Mouse (Mus musculus): Measurements from ENCODE around the gene Btaf1. TPM values are rescaled to one million over a fixed set of nuclear protein-coding genes. Genes with fewer than 3 reads are reported as not detected.
A peak's percentile ranks its signal among the peaks of the same experiment; 100 is the strongest.

The Btaf1 gene
- 10 to 100 TPM; 21.6 to 25.0 TPM for total RNA-seq (2021)

DNA sequence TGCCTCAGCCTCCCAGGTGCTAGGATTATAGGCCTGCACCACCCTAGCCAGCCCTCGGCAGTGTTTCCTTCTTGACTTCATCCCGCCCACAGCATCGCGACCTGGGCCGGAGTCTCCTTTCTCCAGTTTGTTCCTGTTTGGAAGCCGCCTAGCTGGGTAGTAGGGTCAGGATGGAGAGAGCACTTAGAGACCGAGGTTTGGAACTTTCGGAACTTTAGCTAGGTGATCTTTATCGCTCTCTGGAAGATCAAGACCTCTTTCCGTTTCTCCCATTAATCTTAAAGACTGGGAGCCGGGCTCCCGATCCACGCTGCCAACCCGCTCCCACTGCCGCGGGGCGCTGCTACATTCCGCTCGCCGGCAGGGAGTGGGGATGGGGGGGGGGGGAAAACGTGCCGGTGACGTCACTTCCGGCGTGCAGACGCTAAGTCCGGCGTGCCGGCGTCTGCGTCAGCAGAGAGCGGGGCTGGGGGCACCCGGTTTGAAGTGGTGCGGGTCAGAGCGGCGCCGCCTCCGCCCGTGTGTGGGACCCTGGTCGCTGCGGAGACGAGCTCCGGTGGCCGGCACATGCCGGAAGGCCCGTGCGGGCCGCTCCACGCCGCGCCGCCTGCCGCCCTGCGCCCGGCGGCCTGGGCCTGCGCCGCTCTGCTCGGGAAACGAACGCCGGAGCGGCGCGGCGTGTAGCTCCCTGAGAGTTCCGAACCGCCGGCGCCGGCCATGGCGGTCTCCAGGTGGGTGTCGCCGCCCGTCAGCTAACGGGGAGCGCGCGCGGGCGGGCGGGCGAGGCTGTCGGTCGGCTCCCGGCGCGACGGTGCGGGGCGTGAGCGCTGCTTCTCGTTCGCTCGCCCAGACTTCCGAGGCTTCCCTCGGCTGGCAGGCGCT lies at the start of gene Btaf1:
Gene Btaf1 (plus strand): TSS at position 409 of the 882 bp plus-strand sequence.
- intact Hi-C loops (cut with DNase I): loop anchor here (5.0 kb wide), 1 partner anchor 341 kb away; no protein-coding TSS in a partner anchor
- peak; percentile 69 to 93 for DNase-seq (ENCODE audit: extremely low spot score in 1 of 2, low spot score in 2 of 2)

DNA sequence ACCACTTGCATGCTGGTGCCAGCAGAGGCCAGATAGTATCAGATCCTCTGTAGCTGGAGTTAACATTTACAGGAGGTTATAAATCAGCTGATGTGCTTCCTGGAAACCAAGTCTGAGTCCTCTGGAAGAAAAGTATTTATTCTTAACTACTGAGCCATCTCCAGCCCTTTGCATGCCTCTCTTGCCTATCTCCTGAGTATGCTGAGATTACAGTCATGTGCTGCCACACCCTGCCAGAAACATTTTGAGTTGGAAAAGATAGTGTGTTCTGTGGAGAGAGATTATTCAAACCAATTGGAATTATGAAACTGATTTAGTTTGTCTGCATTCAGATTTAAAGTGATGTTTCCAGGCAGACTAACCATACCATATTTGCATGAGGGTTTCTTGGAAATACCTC lies 48.5 kb upstream of the Btaf1 start:
- intact Hi-C loops (cut with DNase I): no loop called here
- DNase-seq (ENCODE audit: extremely low spot score in 1 of 2, low spot score in 2 of 2): no peak

DNA sequence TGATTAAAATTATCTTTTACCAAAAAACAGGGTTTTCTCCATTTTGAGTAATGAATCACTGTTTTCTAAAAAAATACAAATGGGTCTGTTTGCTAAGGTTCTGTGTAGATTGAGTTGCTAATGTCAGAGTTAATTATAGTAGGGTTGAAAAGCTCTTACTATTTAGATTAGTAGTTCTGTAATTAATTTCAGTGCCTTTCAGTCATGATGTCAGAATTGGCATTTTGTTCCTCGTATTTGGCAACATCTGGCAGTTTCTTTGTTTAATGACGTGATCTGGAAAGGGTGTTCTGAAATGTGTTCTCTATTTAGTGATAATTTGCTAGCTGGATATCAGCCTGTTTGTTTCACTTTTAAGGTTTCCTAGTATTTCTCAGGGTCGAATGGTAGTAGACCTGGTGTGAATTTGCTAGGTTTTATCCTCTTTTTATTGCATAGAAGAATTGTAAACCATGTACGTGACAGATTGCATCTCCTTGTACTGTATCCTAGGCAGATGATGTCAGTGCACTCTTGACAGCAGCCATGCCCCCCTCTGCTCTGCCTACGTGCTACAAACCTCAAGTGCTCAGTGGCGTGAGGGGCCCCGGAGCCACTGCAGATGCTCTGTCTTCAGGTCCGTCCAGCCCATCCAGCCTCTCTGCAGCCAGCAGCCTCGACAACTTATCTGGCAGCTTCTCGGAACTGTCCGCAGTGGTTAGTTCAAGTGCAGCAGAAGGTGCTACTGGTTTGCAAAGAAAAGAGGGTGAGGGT lies 47.0 kb upstream of the Btaf1 start:
- DNase-seq (ENCODE audit: extremely low spot score in 1 of 2, low spot score in 2 of 2): no peak
- intact Hi-C loops (cut with DNase I): no loop called here

DNA sequence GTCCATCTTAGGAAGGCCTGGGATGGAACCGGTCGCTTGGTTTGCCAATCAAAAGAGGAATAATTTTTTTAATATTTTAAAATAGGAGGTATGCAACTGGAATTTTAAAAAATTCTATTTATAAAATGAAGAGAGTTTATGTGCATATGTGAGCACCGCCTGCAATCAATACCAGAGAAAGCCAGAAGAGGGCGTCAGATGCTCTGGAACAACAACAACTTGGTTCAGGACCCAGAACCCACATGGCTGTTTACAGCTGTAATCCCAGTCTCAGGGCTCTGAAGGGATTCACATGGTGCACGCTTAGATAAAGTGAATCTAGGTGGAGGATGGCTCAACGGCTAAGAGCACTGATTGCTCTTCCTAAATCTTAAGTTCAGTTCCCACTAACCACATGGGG lies 42.8 kb upstream of the Btaf1 start:
- DNase-seq (ENCODE audit: extremely low spot score in 1 of 2, low spot score in 2 of 2): peak in 1 of 2 experiments; percentile 38
- intact Hi-C loops (cut with DNase I): no loop called here

DNA sequence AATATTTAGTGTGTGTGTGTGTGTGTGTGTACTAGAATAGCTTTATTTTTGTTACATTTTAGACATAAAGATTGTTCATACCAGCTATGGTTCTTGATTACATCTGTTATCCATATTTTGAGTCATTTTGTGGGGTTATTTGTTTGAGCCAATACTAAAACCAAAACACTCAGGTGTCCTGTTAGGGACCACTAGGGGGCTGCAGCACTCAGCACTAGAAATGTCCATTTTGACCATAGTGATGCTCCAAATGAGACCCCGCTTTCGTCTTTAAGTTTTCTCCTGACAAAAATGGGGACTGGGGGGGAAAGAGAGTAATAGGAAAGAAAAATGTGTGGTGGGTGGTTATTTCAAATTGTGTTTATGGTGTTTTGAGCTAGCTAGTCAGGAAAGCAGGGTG lies 39.6 kb upstream of the Btaf1 start:
- intact Hi-C loops (cut with DNase I): loop anchor here (5.0 kb wide), 1 partner anchor 36 kb away; no protein-coding TSS in a partner anchor
- DNase-seq (ENCODE audit: extremely low spot score in 1 of 2, low spot score in 2 of 2): no peak

DNA sequence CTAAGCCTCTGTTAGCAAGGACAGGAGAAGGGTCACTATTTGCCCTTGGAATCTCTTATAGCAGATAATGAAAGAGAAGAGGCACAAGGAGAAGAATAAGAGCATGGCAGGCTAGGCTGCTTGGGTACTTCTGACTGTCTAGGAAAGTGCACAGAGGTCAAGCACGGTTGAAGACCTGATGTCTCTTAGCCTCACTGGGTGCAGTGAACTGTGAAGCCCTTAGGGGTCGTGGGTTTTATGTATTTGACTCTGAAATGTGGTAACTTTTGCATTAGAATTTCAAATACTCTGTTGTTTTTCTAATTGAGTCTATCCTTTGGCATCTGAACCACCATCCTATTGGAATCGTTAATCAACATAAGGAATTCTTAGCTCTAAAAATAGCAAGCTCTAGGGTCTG lies 38.2 kb upstream of the Btaf1 start:
- intact Hi-C loops (cut with DNase I): loop anchor here (5.0 kb wide), 1 partner anchor 35 kb away; no protein-coding TSS in a partner anchor
- no peak for DNase-seq (ENCODE audit: extremely low spot score in 1 of 2, low spot score in 2 of 2)

DNA sequence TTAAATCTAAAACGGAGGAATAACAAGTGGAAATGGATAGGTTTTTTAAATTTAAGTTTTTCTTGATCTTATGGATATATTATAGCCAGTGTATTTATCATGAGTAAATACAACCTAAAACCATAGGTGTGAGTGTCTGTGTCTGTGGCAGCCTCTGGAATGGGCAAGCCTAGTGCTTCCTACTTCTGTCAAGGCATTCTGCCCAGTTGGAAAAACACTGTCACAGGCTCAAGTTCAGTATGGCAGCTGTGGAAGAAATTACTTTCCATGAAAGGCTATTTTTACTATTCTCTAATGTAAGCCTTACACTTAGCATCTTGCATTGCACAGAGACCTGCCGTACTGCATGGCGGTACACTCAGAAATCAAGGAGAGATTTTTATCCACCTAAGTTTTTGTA lies 34.1 kb upstream of the Btaf1 start:
- DNase-seq (ENCODE audit: extremely low spot score in 1 of 2, low spot score in 2 of 2): no peak
- intact Hi-C loops (cut with DNase I): loop anchor here (5.0 kb wide), 1 partner anchor 39 kb away; no protein-coding TSS in a partner anchor

DNA sequence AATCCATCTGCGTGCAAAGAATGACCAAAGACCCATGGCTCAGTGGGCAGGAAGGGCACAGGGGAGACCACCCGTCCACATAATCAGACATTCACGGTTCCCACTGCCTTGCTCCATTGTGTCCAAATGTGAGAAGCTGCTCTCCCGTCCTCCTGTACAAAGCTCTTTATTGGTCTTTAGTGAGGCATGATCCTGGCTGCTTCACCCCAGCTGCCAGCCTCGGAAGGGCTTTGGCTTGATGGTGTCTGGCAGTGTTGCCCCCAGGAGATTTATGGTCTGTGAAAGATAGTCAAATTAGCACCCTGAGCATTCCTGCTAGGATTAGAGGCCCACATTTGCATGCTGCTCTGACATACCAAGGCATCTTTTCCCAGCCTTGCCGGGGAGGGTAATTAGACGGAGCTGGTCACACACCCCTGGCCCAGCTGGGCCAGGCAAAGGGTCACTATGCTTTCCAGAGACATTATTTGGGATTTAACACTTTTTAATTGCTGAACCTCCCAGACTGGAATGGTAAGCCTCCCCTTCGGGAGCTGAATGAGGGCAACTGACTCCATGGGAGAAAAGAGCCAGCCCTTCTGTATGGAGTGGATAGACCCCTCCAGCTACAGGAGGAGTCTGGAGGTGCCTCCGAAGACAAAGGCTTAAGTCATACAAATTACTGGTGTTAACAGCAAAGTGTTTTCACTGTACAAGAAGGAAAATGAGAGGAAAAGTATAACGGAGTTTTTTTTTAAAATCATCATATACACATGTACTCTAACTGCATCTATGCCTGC lies 28.9 kb upstream of the Btaf1 start:
- DNase-seq (ENCODE audit: extremely low spot score in 1 of 2, low spot score in 2 of 2): no peak
- intact Hi-C loops (cut with DNase I): no loop called here

DNA sequence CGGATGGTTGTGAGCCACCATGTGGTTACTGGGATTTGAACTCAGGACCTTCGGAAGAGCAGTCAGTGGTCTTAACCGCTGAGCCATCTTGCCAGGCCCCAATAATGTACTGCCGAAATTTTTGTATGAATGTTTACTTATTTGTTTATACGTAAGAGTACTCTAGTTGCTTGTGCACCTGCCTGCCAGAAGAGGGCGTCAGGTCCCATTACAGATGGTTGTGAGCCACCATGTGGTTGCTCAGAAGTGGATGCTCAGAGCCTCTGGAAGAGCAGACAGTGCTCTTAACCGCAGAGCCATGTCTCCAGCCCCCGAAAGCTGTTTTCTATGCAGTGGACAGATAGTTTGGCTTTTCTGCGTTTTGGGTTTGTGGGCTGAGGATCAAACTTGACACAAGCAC lies 28.1 kb upstream of the Btaf1 start:
- peak in 1 of 2 experiments; percentile 65 for DNase-seq (ENCODE audit: extremely low spot score in 1 of 2, low spot score in 2 of 2)
- intact Hi-C loops (cut with DNase I): no loop called here

DNA sequence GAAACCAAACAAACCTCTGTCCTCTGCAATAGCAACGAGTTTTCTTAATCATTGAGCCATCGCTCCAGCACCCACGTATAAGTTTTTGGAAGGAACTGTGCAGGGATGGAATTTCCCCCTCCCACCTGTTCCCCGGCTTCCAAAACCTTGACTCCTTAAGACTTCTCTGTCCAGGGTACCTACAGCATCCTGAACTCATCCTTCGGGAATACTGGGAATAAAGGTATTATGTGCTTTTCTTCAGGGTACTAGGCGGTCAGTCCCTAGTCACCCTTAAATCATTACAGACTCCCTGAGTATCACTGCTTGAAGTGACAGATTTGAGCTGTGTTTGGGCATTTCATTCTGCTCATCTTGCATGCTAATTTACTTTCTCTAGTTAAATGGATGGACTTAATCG lies 22.5 kb upstream of the Btaf1 start:
- intact Hi-C loops (cut with DNase I): no loop called here
- no peak for DNase-seq (ENCODE audit: extremely low spot score in 1 of 2, low spot score in 2 of 2)

DNA sequence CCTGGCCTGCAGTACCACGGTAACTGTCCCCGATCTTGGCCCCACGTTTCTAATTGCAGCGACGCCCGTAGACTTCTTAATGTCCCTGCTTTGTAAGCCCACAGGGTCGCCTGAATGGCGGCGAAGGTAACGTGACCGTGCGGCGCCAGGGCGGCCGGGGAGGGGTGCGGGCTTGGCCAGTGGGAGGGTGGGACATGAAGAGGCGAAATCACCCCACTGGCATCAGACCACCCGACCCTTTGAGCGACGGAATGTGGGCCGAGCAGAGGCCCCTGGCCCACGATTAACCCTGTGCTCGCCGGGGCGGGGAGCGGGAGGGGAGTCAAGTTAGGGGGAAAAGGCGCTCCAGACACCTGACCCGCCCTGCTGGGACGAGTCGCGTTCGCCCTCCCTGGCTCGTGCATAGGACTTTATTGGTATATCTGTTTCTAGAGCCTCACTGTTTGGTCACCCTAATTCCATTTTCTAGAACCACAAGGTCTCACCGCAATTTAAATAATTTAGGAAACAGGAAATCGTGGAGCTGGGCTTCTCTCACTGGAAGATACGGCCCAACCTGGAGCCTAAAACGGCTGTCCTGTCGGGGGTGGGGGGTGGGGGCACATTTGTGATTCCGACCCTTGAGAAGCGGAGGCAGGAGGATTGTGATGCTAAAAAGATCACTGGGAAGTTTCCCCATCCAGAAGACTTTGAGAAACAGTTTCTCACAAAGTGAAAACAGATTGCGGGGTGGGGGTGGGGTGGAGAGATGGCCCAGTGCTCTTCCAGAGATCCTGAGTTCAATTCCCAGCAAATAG lies 21.5 kb upstream of the Btaf1 start:
- peak; percentile 59 to 76 for DNase-seq (ENCODE audit: extremely low spot score in 1 of 2, low spot score in 2 of 2)
- intact Hi-C loops (cut with DNase I): no loop called here

DNA sequence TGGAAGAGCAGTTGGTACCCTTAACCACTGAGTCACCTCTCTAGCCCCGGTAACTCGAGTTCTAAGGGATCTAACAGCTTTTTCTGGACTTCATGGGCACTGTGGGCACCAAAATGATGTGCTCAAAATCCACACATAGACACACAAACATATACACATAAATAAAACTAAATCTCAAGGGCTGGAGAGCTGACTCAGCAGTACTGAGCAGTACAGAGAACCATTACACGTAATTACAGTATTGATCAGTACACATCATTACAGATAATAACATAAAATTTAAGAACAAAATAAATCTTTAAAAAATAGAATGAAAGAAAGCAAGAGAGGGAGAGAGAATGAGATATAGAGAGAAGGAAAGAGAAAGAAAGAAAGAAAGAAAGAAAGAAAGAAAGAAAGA lies 16.7 kb upstream of the Btaf1 start:
- DNase-seq (ENCODE audit: extremely low spot score in 1 of 2, low spot score in 2 of 2): no peak
- intact Hi-C loops (cut with DNase I): no loop called here

DNA sequence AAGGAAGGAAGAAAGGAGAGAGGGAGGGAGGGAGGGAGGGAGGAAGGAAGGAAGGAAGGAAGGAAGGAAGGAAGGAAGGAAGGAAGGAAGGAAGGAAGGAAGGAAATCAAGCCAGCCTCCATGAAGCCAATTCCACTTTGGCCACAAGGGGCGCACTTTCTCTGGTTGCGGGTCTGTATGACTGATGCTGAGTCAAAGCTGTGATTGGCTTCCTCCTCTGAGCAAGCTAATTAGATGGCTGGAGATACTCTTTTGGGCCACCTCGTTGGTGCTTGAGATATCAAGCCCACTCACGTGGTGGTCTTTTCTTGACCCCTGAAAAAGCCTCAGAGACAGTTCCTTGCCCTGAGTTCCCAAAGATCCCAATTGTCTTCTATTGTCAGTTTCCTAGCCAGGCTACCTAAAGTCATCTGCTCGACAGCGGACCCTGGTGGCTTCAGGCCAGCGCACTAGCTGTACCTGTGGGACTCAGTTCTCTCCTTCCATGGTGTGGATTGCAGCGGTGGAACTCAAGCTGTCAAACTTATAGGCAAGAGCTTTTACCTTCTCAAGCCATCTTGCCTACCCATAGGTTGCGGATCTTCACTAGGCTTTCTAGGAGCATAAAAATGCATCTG lies 16.1 kb upstream of the Btaf1 start:
- intact Hi-C loops (cut with DNase I): no loop called here

DNA sequence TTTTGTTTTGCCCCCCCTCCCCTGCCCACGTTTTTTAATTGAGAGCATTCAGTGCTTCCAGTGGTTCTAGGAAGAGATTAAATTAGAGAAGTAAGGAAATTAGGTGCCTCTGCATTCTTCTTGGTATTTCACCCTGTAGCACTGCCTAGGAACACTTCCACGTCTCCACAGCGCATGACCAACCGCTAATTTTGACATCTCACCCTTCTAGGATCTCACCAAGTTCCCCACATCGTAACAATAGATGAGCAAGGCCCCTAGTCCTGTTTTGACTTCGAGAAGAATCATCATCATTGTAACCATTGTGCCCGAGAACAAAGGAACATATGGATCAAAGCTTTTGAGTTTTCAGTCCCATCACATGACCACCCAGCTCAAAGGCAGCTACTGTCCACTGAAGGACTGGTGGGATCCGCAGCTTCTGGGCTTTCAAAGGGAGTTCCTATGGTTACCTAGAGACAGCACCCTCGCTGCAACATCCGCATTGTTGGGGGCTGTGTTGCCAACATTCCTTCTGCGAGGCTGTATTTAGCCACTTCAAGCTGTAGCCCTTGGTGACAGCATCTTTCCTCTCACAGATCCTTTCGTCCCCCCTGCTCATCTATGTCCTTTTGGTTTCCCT lies 15.3 kb upstream of the Btaf1 start:
- intact Hi-C loops (cut with DNase I): no loop called here
- peak; percentile 65 to 67 for DNase-seq (ENCODE audit: extremely low spot score in 1 of 2, low spot score in 2 of 2)

More for the DNA sequence above, 16.1 kb upstream of the Btaf1 start:
- peak in 1 of 2 experiments; percentile 77 for DNase-seq (ENCODE audit: extremely low spot score in 1 of 2, low spot score in 2 of 2)

DNA sequence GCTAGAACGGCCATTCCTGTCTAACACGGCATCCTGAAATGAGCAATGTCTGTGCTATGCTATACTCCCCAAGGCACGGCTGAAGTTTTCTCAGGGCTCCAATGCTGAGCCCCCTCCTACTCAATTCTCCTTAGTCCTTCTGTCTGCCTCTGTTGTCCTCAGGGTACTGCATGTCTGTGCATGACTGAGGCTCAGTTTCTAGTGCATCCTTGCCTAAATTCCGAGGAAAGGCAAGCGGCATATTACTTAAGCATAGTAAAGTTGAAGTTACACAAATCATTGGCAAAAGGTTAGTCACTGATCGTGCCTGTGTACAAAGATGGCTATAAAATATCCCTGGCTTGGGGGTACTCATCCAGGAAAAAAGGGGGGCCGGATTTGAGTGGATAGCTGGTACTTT lies 12.8 kb upstream of the Btaf1 start:
- no peak for DNase-seq (ENCODE audit: extremely low spot score in 1 of 2, low spot score in 2 of 2)
- intact Hi-C loops (cut with DNase I): no loop called here

DNA sequence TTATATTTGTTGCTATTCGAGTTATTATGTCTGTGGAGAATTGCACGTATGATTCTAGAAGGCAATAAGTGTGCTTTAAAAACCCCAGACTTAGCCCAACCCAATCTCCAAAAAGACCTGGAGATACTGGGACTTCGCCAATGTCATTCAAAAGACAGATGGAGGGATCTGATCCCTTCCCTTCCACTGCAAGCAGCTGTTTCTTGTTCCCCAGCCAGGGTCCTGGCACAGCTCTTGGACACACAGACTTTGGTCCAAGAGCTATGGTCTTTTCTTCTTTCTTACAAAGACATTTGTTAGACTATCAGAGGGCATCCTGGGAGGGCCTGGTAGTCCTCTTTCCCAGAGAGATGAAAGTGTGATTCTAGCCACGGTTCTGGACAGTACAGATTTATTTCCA lies 9.7 kb upstream of the Btaf1 start:
- intact Hi-C loops (cut with DNase I): no loop called here
- DNase-seq (ENCODE audit: extremely low spot score in 1 of 2, low spot score in 2 of 2): no peak

DNA sequence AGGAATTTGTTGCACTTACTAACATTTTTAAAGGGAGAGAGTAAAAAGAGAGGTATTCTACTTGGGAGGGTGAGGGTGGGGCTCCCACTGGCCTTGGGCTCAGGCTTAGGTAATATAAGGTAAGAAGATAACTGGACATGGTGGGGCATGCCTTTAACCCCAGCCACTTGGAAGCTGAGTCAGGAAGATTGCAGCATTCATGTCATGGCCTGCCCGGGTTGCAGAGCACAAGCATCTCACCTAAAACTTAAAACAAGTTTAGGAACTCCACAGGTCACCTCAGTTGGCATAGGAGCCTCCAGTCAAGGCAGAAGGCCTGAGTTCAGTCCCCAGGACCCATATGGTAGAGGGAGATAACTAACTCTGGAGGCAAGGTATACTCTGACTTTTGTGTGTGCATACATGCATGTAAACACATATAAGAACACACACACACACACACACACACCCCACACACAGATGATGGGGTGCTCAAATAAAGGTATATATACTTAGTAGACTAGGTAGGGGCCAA lies 8.9 kb upstream of the Btaf1 start:
- intact Hi-C loops (cut with DNase I): no loop called here
- DNase-seq (ENCODE audit: extremely low spot score in 1 of 2, low spot score in 2 of 2): no peak

Data from left cerebral cortex, postnatal 10 days (tissue).